Comparison of ENCODE assay signal across 9 mouse cellular contexts in genomic region chr1:58303726-58304125, GRCm38 (mm10). TPM values are rescaled to one million over a fixed set of nuclear protein-coding genes. Genes with fewer than 3 reads are reported as not detected.
DNase-seq lines count a peak whose midpoint lies in the region; ATAC-seq and TF ChIP-seq lines count a peak whose summit lies in the region.
"Had no signal": no experiment of that assay in that cellular context is flagged by ENCODE, and none has a peak within 500 bp of the region (broad histone marks: within the 10 kb centered on the region; RNA-seq: fewer than 3 reads in every experiment).

No protein-coding gene starts in this region.

- H3K9me3 ChIP-seq in forebrain, embryonic 11.5 days (ENCODE audit: control insufficient read depth, low read length) = no peaks in the 10 kb centered on the region
- H3K9me3 ChIP-seq in midbrain, embryonic 10.5 days (replicated peaks) = no peaks in the 10 kb centered on the region

- no peaks in the 10 kb centered on the region for H3K79me2 ChIP-seq in C2C12 (ENCODE audit: control insufficient read depth, insufficient read depth)

- H3K4me1 ChIP-seq in forebrain, embryonic 11.5 days (replicated peaks; ENCODE audit: control insufficient read depth, insufficient read depth, low read length) = no peaks in the 10 kb centered on the region
- H3K4me1 ChIP-seq in midbrain, embryonic 10.5 days = peaks cover 2% of the 10 kb centered on the region; the same call in 1 of the 2 replicates

- DNase-seq in ES-CJ7 (ENCODE audit: low read depth, low spot score) = peak; percentile 30
- DNase-seq in induced T-regulatory cell, adult 2 months (ENCODE audit: low read depth) = peak; percentile 76
- DNase-seq in spleen, adult 12 weeks (ENCODE audit: low spot score) = peak; percentile 26
- DNase-seq in forebrain, embryonic 11.5 days (ENCODE audit: low spot score) = no peak
- DNase-seq in layer of hippocampus, adult 11-12 months (ENCODE audit: low spot score) = no peak
- DNase-seq in midbrain, embryonic 10.5 days (ENCODE audit: low spot score) = no peak

- 90% methylated on average over 4 of the region's 4 CpGs for WGBS in forebrain, embryonic 11.5 days
- 87% methylated on average over 4 of the region's 4 CpGs for WGBS in midbrain, embryonic 10.5 days

- TF ChIP-seq CTCF in C2C12 (IDR thresholded peaks at IDR 0.05; ENCODE audit: control insufficient read depth, insufficient read depth, insufficient read length) = no peak

- H3K27ac ChIP-seq in forebrain, embryonic 11.5 days (ENCODE audit: low read depth, low read length) = no peak overlapping the region
- no peak overlapping the region for H3K27ac ChIP-seq in midbrain, embryonic 10.5 days (replicated peaks)

- no peaks in the 10 kb centered on the region for H3K36me3 ChIP-seq in C2C12 (ENCODE audit: control insufficient read depth, insufficient read depth)
- no peaks in the 10 kb centered on the region for H3K36me3 ChIP-seq in forebrain, embryonic 11.5 days (ENCODE audit: control insufficient read depth, insufficient read depth, low read length)
- no peaks in the 10 kb centered on the region for H3K36me3 ChIP-seq in midbrain, embryonic 10.5 days

- ATAC-seq in forebrain, embryonic 11.5 days (replicated peaks; ENCODE audit: low FRiP score) = no peak

- H3K79me3 ChIP-seq in C2C12 (ENCODE audit: low read depth) = no peaks in the 10 kb centered on the region

- no peak overlapping the region for H3ac ChIP-seq in C2C12 (ENCODE audit: control insufficient read depth, insufficient read length, low read depth)

- H3K27me3 ChIP-seq in C2C12 (ENCODE audit: control insufficient read depth, insufficient read depth, insufficient read length) = no peaks in the 10 kb centered on the region
- no peaks in the 10 kb centered on the region for H3K27me3 ChIP-seq in forebrain, embryonic 11.5 days (ENCODE audit: control insufficient read depth, insufficient read depth, low read length)
- H3K27me3 ChIP-seq in midbrain, embryonic 10.5 days (ENCODE audit: low read depth, poor library complexity, severe bottlenecking) = no peaks in the 10 kb centered on the region

- no peak overlapping the region for H3K9ac ChIP-seq in forebrain, embryonic 11.5 days (ENCODE audit: low read length)

- no peak overlapping the region for H3K4me3 ChIP-seq in C2C12 (ENCODE audit: insufficient read depth, poor library complexity, severe bottlenecking)
- H3K4me3 ChIP-seq in forebrain, embryonic 11.5 days (ENCODE audit: low read depth, low read length) = no peak overlapping the region
- no peak overlapping the region for H3K4me3 ChIP-seq in midbrain, embryonic 10.5 days
- H3K4me3 ChIP-seq: erythroblast, embryonic 14.5 days had no signal

- H3K4me2 ChIP-seq in forebrain, embryonic 11.5 days (ENCODE audit: low read depth, low read length, severe bottlenecking) = no peak overlapping the region

TF ChIP-seq in C2C12, 6 proteins besides CTCF, POLR2A, EP300 and RAD21:
- TF ChIP-seq USF1 (IDR thresholded peaks at IDR 0.05; ENCODE audit: low read depth) (no peak), MAX (IDR thresholded peaks at IDR 0.05) (peak; percentile 31), CEBPB (IDR thresholded peaks at IDR 0.05; ENCODE audit: low read depth) (no peak), MYOG (IDR thresholded peaks at IDR 0.05; ENCODE audit: control insufficient read depth, extremely low read depth, insufficient read length) (no peak), MYOD1 (IDR thresholded peaks at IDR 0.05; ENCODE audit: control insufficient read depth, insufficient read length, low read depth) (peak; percentile 53), FOSL1 (IDR thresholded peaks at IDR 0.05; ENCODE audit: insufficient read depth, low read length, poor library complexity, severe bottlenecking) (no peak)

RNA-seq across cellular contexts. Expression of gene Aox2, which starts 25.6 kb away (rescaled TPM):
- not detected for polyA plus RNA-seq in C2C12 (2012; fragmentation: generic; extraction: Trizol)
- 0.05 TPM in 1 of 2 replicates, not detected in the other for polyA plus RNA-seq in forebrain, embryonic 11.5 days (2014; fragmentation: Nextera tagmentation; extraction: Ambion mirVana)
- not detected in 2 replicates for polyA plus RNA-seq in midbrain, embryonic 10.5 days (2016; fragmentation: Nextera tagmentation; extraction: Ambion mirVana)
- polyA plus RNA-seq: erythroblast, embryonic 14.5 days; neural tube, embryonic 14.5 days had no signal

Comparison
In these comparisons a context has a peak if more than half of its experiments do, and no peak if none do; other contexts are left out.
1. DNase-seq: peak in ES-CJ7 (single experiment), induced T-regulatory cell, adult 2 months (single experiment) and spleen, adult 12 weeks (single experiment); none in forebrain, embryonic 11.5 days (single experiment), layer of hippocampus, adult 11-12 months (single experiment) and midbrain, embryonic 10.5 days (single experiment).